Mouse (Mus musculus): ENCODE measurements around the gene Actr3.

Gene Actr3

DNA sequence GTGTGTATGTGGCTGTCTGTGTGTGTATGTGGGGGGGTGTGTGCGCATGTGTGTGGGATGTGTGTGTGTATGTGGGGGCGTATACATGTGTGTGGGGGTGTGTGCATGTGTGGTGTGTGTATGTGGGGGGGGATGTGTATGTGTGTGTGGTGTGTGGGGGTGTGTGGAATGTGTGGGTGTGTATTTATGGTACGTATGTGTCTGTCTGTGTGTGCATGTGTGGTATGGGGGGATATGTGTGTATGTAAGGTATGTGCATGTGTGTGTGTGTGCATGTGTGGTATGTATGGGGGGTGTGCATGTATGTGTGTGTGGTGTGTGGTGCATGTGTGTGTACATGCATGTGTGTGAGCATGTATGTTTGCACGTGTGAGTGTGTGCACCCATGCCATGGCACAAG, 70.0 kb downstream of the Actr3 start:
- no peak for DNase-seq (ENCODE audit: low spot score in 2 of 2)

DNA sequence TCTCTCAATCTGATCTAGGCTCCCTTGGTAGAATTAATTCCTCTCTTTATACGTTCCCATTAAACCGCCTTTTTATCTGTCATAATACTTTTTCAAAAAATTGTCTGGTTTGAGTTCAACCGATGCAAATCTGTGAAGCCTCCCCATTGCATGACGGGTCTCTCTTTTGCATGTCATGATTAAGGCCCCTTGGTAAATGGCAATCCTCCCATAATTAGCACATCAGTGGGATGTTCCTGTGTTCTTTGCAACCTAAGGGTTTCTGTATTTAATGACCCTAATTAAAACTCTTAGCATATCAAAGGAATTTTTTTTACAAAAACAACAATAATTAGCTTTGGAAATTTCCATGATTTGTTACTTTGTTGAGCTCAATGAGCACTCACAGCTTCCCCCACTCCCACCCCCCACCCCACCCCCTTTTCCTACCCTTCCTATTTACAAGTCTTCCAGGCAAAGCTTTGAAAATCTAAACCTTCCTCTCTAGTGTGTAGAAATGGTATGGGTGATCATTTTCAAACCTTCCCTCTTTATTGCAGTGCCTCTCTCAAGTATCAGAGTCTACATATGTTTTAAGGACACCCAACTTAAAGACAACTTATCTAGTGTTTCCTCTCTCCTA, 84.0 kb downstream of the Actr3 start:
- no peak for DNase-seq (ENCODE audit: low spot score in 2 of 2)

- no peak for DNase-seq (ENCODE audit: low spot score in 2 of 2)
These were observed 84.7 kb downstream of the Actr3 start for GRCm38 (mm10) chr1:125350843-125351242.

- DNase-seq (ENCODE audit: low spot score in 2 of 2) = no peak
These were observed 89.7 kb downstream of the Actr3 start for GRCm38 (mm10) chr1:125345854-125346253.

DNA sequence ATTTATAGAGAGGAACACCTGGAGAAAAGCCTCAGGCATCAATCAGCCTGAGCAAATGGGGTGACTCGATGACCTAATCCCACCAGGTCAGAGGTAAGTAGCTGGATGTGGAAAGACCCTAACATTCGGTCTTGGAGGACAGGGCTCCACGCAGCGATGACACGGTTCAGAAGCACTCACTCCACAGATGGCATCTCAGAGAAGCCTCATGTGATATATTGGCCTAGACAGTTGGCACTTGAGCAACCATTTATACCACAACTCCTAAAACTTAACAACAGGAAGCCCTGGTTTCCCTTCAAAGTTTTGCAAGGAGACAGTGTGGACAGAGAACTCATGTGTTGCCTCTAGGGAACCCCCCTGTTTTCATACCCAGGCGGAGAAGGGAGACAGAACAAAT, 90.1 kb downstream of the Actr3 start:
- DNase-seq (ENCODE audit: low spot score in 2 of 2) = no peak

DNA sequence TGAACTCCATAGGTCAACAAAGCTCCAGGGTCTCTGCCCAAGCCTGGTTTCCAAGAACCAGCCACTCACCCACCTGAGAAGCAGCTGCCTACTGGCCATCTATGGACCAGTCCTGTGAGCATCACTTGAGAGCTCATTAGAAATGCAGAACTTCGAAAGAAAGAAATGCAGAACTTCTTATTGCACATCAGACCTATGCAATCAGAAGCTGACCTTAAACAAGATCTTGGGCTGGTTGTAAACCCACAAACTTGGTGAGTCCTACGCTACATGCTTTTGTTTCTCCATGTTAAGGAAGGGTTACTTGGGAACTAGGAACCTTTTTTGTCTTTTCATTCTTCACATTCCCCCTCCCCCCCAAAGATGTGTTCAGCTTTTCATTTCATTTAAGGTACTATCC, 92.4 kb downstream of the Actr3 start:
- no peak for DNase-seq (ENCODE audit: low spot score in 2 of 2)

Measured in heart, adult 9 months (tissue).